Mouse (Mus musculus): Measurements from ENCODE around the gene Kcnq1.

- no peak for TF ChIP-seq CTCF (conservative IDR thresholded peaks at IDR 0.05; ENCODE audit: low read length)
- TF ChIP-seq POU5F1 (IDR thresholded peaks at IDR 0.05; ENCODE audit: borderline replicate concordance, low read length), result no peak
- no peak for TF ChIP-seq NANOG (IDR thresholded peaks at IDR 0.05; ENCODE audit: borderline replicate concordance, low read length)
Observed at GRCm38 (mm10) chr7:143460217-143460834, 354.2 kb downstream of the Kcnq1 start.
